Mouse (Mus musculus) inflammation-experienced regulatory T-cells (primary cell): ENCODE data around the gene Htr1b. TPM values are rescaled to one million over a fixed set of nuclear protein-coding genes. Genes with fewer than 3 reads are reported as not detected.

Experiments used
- polyA plus RNA-seq, 2 experiments: library from polyadenylated mRNA; unstranded; fragments of 100-300 nt; shearing (Covaris generic); gene quantifications; one replicate each; pipeline ENCODE4 v1.2.1; 2017

The Htr1b gene
- not detected for polyA plus RNA-seq

DNA sequence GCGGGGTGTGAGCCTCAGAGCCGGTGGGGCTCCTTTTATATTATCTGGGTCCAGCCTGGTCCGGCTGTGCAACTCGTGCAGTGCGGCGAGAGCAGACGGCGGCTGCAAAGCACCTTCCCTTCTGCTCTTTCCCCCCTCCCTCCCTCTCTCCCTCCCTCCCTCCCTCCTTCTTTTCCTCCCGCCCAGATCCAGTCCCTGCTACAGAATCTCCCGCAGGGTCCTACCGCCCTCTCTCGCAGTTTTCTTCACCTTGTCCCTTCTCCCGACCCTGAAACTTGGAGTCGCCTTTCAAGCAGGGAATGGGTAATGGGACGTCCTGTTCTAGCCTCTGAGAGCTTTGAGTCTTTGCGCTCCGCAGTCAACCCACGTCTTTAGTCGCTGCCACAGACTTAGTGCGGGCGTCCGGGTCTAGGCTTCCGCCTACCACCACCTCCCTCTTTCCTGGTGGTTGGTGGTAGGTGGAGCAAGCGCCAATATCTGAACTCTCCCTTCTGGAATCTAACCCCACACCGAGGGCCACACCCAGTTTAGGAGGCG, at the start of gene Htr1b:
Gene Htr1b, minus strand, starts transcription at position 392 of the 537 bp plus-strand sequence.

Other genes with a start within 250 kb of the Htr1b start
- gene Mei4, start 229.8 kb upstream of the Htr1b start, polyA plus RNA-seq = 1 to 10 TPM in 1 of 2 experiments, under 1 TPM in 1; 0.27 to 1.1 TPM